In the genomic region with DNA sequence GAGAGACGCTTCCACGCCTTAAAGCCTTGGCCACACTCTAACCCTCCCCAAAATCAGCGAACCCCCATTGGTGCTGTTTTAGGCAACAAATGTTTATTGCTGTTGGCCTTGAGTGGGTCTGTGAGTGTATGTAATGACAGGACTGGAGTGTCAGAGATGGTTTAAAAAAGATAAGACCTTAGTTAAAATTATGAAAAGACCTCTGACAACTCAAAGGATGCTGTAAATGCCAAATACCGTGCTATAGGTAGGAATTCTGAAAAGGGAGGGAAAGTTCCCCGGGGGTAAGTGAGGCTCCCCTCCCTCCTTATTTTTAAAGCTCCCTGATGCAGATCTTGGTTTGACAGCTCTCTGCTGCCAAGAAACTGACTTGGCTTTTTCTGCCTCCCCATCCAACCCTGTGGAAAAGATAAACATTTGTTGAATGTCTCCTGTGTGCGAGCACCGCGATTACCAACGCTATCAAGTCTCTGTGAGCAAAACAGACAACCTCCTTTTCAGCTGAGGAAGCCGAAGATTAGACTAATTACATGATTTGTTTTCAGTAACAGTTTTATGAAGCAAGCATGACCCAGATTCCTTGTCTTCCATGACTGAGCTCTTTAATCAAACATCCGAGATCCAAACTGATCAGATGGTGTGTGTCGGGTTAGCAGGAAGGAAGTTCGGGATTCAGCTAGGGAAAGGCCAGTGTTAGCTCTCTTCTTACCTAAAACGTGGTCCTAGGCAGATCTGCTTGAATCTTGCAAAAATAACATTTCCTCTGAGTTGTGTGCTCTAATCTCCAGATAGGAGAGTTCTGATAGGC, we compare ENCODE assay signal across 8 mouse cellular contexts. TPM values are rescaled to one million over a fixed set of nuclear protein-coding genes. Genes with fewer than 3 reads are reported as not detected.
DNase-seq lines count a peak whose midpoint lies in the region; TF ChIP-seq lines count a peak whose summit lies in the region.

No protein-coding gene starts in this region.

- H3K4me3 ChIP-seq in cerebellum, adult 2 months (replicated peaks; ENCODE audit: insufficient read depth, low read depth, low read length): peak overlapping the region; percentile 84
- peak overlapping the region; percentile 94 for H3K4me3 ChIP-seq in forebrain, embryonic 10.5 days
- H3K4me3 ChIP-seq in liver, adult 2 months (ENCODE audit: insufficient read depth, low read depth, low read length): peak overlapping the region; percentile 77
- H3K4me3 ChIP-seq in small intestine, adult 2 months (ENCODE audit: low read depth, low read length): peak overlapping the region; percentile 98

- no peaks in the 10 kb centered on the region for H3K27me3 ChIP-seq in cerebellum, adult 2 months (ENCODE audit: control insufficient read depth, insufficient read depth, low read length)
- no peaks in the 10 kb centered on the region for H3K27me3 ChIP-seq in forebrain, embryonic 10.5 days (ENCODE audit: poor library complexity, severe bottlenecking)
- H3K27me3 ChIP-seq in liver, adult 2 months (ENCODE audit: control insufficient read depth, insufficient read depth, low read length): no peaks in the 10 kb centered on the region
- no peaks in the 10 kb centered on the region for H3K27me3 ChIP-seq in small intestine, adult 2 months (ENCODE audit: control insufficient read depth, insufficient read depth, low read length)

- no peaks in the 10 kb centered on the region for H3K4me1 ChIP-seq in cerebellum, adult 2 months (ENCODE audit: control insufficient read depth, insufficient read depth, low read length)
- peaks cover 18% of the 10 kb centered on the region for H3K4me1 ChIP-seq in forebrain, embryonic 10.5 days
- peaks cover 6% of the 10 kb centered on the region for H3K4me1 ChIP-seq in liver, adult 2 months (ENCODE audit: control insufficient read depth, insufficient read depth, low read length)
- no peaks in the 10 kb centered on the region; the same call in 1 of the 2 replicates for H3K4me1 ChIP-seq in small intestine, adult 2 months (ENCODE audit: control insufficient read depth, insufficient read depth, insufficient read length, low read length)

- H3K27ac ChIP-seq in cerebellum, adult 2 months (ENCODE audit: insufficient read depth, low read length): no peak overlapping the region
- peak overlapping the region; percentile 95 for H3K27ac ChIP-seq in forebrain, embryonic 10.5 days
- H3K27ac ChIP-seq in liver, adult 2 months (replicated peaks; ENCODE audit: insufficient read depth, low read depth, low read length): peak overlapping the region; percentile 91
- H3K27ac ChIP-seq in small intestine, adult 2 months (ENCODE audit: insufficient read depth, low read depth, low read length): no peak overlapping the region

- TF ChIP-seq POLR2A in cerebellum, adult 2 months (IDR thresholded peaks at IDR 0.05; ENCODE audit: borderline replicate concordance, insufficient read depth, low read length): no peak
- TF ChIP-seq POLR2A in liver, adult 2 months (IDR thresholded peaks at IDR 0.05; ENCODE audit: extremely low read depth, insufficient read depth, low read length): no peak
- no peak for TF ChIP-seq POLR2A in small intestine, adult 2 months (IDR thresholded peaks at IDR 0.05; ENCODE audit: low read depth, low read length)

- no peak for DNase-seq in cerebellum, adult 2 months
- no peak for DNase-seq in cerebellum, adult 11-12 months
- peak; percentile 40 for DNase-seq in A20 (ENCODE audit: low read depth, low spot score)
- no peak for DNase-seq in forebrain, embryonic 10.5 days (ENCODE audit: extremely low spot score, low spot score)
- peak; percentile 60 for DNase-seq in liver, adult 2 months (ENCODE audit: extremely low read depth, low read depth, low spot score)
- no peak for DNase-seq in adrenal gland, postnatal 25 days
- no peak for DNase-seq in spleen, postnatal 14 days (ENCODE audit: low spot score in 2 of 2)

- peaks cover 21% of the 10 kb centered on the region; the same call in 1 of the 2 replicates for H3K79me2 ChIP-seq in liver, adult 2 months (ENCODE audit: control insufficient read depth, insufficient read depth, low read length)

- H3K9ac ChIP-seq in liver, adult 2 months (ENCODE audit: low read depth, low read length): peak overlapping the region; percentile 98

- no peak for TF ChIP-seq CTCF in cerebellum, adult 2 months (IDR thresholded peaks at IDR 0.05; ENCODE audit: borderline replicate concordance, insufficient read depth, low read depth, low read length)
- no peak for TF ChIP-seq CTCF in liver, adult 2 months (IDR thresholded peaks at IDR 0.05; ENCODE audit: low read depth, low read length)
- TF ChIP-seq CTCF in small intestine, adult 2 months (IDR thresholded peaks at IDR 0.05; ENCODE audit: extremely low read depth, insufficient read length, insufficient replicate concordance, low read depth, low read length): no peak

- peaks cover 20% of the 10 kb centered on the region for H3K36me3 ChIP-seq in forebrain, embryonic 10.5 days (replicated peaks)
- H3K36me3 ChIP-seq in liver, adult 2 months (ENCODE audit: control insufficient read depth, insufficient read depth, low read length): peaks cover 3% of the 10 kb centered on the region; the same call in 1 of the 2 replicates
- H3K36me3 ChIP-seq in small intestine, adult 2 months (ENCODE audit: control insufficient read depth, insufficient read depth, low read length): no peaks in the 10 kb centered on the region

- 8% methylated on average over 14 of the region's 14 CpGs for WGBS in cerebellum, adult 2 months
- WGBS in forebrain, embryonic 10.5 days: 15% methylated on average over 14 of the region's 14 CpGs
- under 1% methylated on average over 14 of the region's 14 CpGs for WGBS in liver, adult 2 months
- 7% methylated on average over 14 of the region's 14 CpGs for WGBS in small intestine, adult 2 months

- no peaks in the 10 kb centered on the region for H3K9me3 ChIP-seq in forebrain, embryonic 10.5 days

RNA-seq across cellular contexts. Expression of gene Rufy3, which starts 1.4 kb away (rescaled TPM):
- 130 and 139 TPM in 2 replicates for polyA plus RNA-seq in cerebellum, adult 2 months (2012; rRNA removed)
- polyA plus RNA-seq in forebrain, embryonic 10.5 days (2016; fragmentation: Nextera tagmentation; extraction: Ambion mirVana): 29.6 and 33.9 TPM in 2 replicates
- 27.9 and 31.6 TPM in 2 replicates for total RNA-seq in liver, adult 2 months (2014; rRNA removed)
- polyA plus RNA-seq in liver, adult 2 months (2012; rRNA removed): 7.6 and 9.7 TPM in 2 replicates
- polyA plus RNA-seq in small intestine, adult 2 months (2012; rRNA removed): 3.1 and 6.4 TPM in 2 replicates
- total RNA-seq in adrenal gland, postnatal 25 days (2021): 31.1 and 41.5 TPM in 2 replicates

RNA-seq across cellular contexts. Expression of gene Utp3, which starts 12.0 kb away (rescaled TPM):
- polyA plus RNA-seq in cerebellum, adult 2 months (2012; rRNA removed): 25.9 and 29.9 TPM in 2 replicates
- 86.5 and 95.9 TPM in 2 replicates for polyA plus RNA-seq in forebrain, embryonic 10.5 days (2016; fragmentation: Nextera tagmentation; extraction: Ambion mirVana)
- total RNA-seq in liver, adult 2 months (2014; rRNA removed): 16.5 and 20.0 TPM in 2 replicates
- 7.4 and 7.9 TPM in 2 replicates for polyA plus RNA-seq in liver, adult 2 months (2012; rRNA removed)
- 4.2 and 6.6 TPM in 2 replicates for polyA plus RNA-seq in small intestine, adult 2 months (2012; rRNA removed)
- total RNA-seq in adrenal gland, postnatal 25 days (2021): 36.8 and 37.2 TPM in 2 replicates

RNA-seq across cellular contexts. Expression of gene Jchain, which starts 38.5 kb away (rescaled TPM):
- polyA plus RNA-seq in cerebellum, adult 2 months (2012; rRNA removed): 0.68 and 0.84 TPM in 2 replicates
- polyA plus RNA-seq in forebrain, embryonic 10.5 days (2016; fragmentation: Nextera tagmentation; extraction: Ambion mirVana): 0.14 TPM in 1 of 2 replicates, not detected in the other
- 0.55 and 4.4 TPM in 2 replicates for total RNA-seq in liver, adult 2 months (2014; rRNA removed)
- 0.54 and 0.83 TPM in 2 replicates for polyA plus RNA-seq in liver, adult 2 months (2012; rRNA removed)
- polyA plus RNA-seq in small intestine, adult 2 months (2012; rRNA removed): 1,015 and 1,726 TPM in 2 replicates
- total RNA-seq in adrenal gland, postnatal 25 days (2021): 0.27 TPM in 1 of 2 replicates, not detected in the other

Comparison
In these comparisons a context has a peak if more than half of its experiments do, and no peak if none do; other contexts are left out.
1. DNase-seq: peak in A20 (single experiment) and liver, adult 2 months (single experiment); none in cerebellum, adult 2 months (0 of 2), cerebellum, adult 11-12 months (single experiment), forebrain, embryonic 10.5 days (single experiment), adrenal gland, postnatal 25 days (single experiment) and spleen, postnatal 14 days (0 of 2).
2. H3K27ac ChIP-seq: peak in forebrain, embryonic 10.5 days (single experiment) and liver, adult 2 months (single experiment); none in cerebellum, adult 2 months (single experiment) and small intestine, adult 2 months (single experiment).
3. RNA of gene Jchain, which starts 38.5 kb away (polyA plus RNA-seq): 1,015 to 1,726 TPM in small intestine, adult 2 months; 0.68 to 0.84 TPM in cerebellum, adult 2 months, 0.54 to 0.83 TPM in liver, adult 2 months and 0.14 TPM in forebrain, embryonic 10.5 days; every median in the first group is over 100 times any median in the second.
4. Peak in every context shown above with its lines, with median percentiles within 50 percentile points of each other: H3K4me3 ChIP-seq.